Mouse (Mus musculus) embryonic facial prominence, embryonic 15.5 days (tissue): Measurements from ENCODE around the gene Tollip. TPM values are rescaled to one million over a fixed set of nuclear protein-coding genes. Genes with fewer than 3 reads are reported as not detected.
"Not testable (repeated sequence)": the region's sequence is repeated elsewhere in the genome, so short reads cannot be mapped to it uniquely, and the experiment has no call there.

ENCODE experiments used
- ATAC-seq: fragments of 200-750 bp; cut with Nextera tagmentation; 2 replicates; pipeline ENCODE4 v1.8.0; 2017; ENCODE audit warnings: low read depth, moderate TSS enrichment; ENCODE audit not compliant: insufficient number of reproducible peaks, low FRiP score, low TSS enrichment
- H3K27ac ChIP-seq: fragments of 300-500 bp; sonication (generic); replicated peaks from 2 replicates; pipeline ENCODE4 v1.5.1; 2015; ENCODE audit warnings: mild to moderate bottlenecking, inconsistent platforms
- H3K27me3 ChIP-seq: fragments of 300-500 bp; sonication (generic); 2 replicates; pipeline ENCODE4 v1.6.1; 2015; ENCODE audit warnings: inconsistent platforms
- H3K36me3 ChIP-seq: fragments of 300-500 bp; sonication (generic); 2 replicates; pipeline ENCODE4 v1.6.1; 2015; ENCODE audit warnings: mild to moderate bottlenecking, inconsistent platforms
- H3K4me1 ChIP-seq: fragments of 300-500 bp; sonication (generic); 2 replicates; pipeline ENCODE4 v1.6.1; 2015; ENCODE audit warnings: inconsistent platforms
- H3K4me2 ChIP-seq: fragments of 300-500 bp; sonication (generic); replicated peaks from 2 replicates; pipeline ENCODE4 v1.6.1; 2015; ENCODE audit warnings: mild to moderate bottlenecking, inconsistent platforms
- H3K4me3 ChIP-seq: fragments of 300-500 bp; sonication (generic); replicated peaks from 2 replicates; pipeline ENCODE4 v1.5.1; 2015; ENCODE audit warnings: mild to moderate bottlenecking, inconsistent platforms
- H3K9ac ChIP-seq: fragments of 300-500 bp; sonication (generic); 2 replicates; pipeline ENCODE4 v1.6.1; 2015; ENCODE audit warnings: inconsistent platforms
- H3K9me3 ChIP-seq: fragments of 300-500 bp; sonication (generic); replicated peaks from 2 replicates; pipeline ENCODE4 v1.6.1; 2016; ENCODE audit warnings: inconsistent platforms
- WGBS: fragments of 180-500 bp; shearing (Covaris S2); methylation state at CpG from one replicate; pipeline ENCODE4 v1.1.7; 2015; 5-methylcytosine and 5-hydroxymethylcytosine counted together
- polyA plus RNA-seq: library from polyadenylated mRNA; unstranded; fragments of >200 nt; fragmentation: Nextera tagmentation; extraction: Ambion mirVana; gene quantifications from 2 replicates; pipeline ENCODE4 v1.2.1, GENCODE M21; 2015

Tollip gene
- polyA plus RNA-seq, 1 experiment from 2014 or later = 56.0 TPM

DNA sequence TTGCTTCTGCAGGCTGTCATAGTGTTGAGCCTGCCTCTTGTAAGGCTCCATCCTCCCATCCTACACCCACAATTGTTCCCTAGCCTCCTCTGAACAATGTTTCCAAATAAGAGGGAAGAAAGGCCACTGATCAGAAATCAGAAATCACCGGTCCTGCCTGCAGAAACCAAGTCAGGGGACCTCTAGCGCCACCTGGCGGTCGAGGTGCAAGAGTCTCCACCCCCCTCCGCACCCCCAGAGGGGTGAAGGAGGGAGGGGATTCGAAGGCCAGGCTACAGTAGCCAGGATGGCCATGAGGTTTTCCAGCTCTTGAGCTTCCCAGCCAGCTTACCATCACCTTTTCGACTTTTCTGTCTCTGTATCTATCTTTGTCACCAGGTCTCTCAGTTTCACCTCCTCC lies 6.6 kb upstream of the Tollip start:
- no peaks in the 10 kb centered on the region for H3K9me3 ChIP-seq
- no peak overlapping the region for H3K4me2 ChIP-seq
- H3K27me3 ChIP-seq = no peaks in the 10 kb centered on the region
- WGBS = 8% methylated on average over 7 of the region's 7 CpGs
- no peak for ATAC-seq
- H3K4me1 ChIP-seq = no peaks in the 10 kb centered on the region
- H3K4me3 ChIP-seq = no peak overlapping the region
- H3K9ac ChIP-seq = no peak overlapping the region
- no peaks in the 10 kb centered on the region for H3K36me3 ChIP-seq
- no peak overlapping the region for H3K27ac ChIP-seq

DNA sequence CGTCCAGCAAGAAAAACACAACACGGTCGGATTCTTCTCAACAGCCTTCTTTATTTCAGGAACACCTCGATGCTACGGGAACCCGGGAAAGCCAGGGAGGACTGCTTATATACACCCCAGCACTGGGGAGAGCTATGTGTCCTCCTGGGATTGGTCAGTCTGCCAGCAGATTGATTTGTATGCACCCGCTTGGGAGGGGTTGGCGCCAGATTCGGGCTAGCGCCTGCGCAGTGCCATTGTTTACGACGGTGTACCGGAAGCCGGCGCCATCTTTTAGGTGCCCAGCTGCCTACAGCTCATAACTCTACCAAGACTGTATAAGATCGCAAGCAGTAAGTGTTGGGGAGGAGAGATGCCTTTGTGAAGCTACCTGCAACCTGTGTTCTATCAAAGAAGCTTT lies 5.8 kb upstream of the Tollip start:
- H3K4me3 ChIP-seq, H3K27ac ChIP-seq, H3K4me1 ChIP-seq, ATAC-seq, H3K4me2 ChIP-seq, H3K9me3 ChIP-seq, H3K36me3 ChIP-seq, H3K27me3 ChIP-seq, H3K9ac ChIP-seq: not testable (repeated sequence)
- 91% methylated on average over 17 of the region's 17 CpGs for WGBS

DNA sequence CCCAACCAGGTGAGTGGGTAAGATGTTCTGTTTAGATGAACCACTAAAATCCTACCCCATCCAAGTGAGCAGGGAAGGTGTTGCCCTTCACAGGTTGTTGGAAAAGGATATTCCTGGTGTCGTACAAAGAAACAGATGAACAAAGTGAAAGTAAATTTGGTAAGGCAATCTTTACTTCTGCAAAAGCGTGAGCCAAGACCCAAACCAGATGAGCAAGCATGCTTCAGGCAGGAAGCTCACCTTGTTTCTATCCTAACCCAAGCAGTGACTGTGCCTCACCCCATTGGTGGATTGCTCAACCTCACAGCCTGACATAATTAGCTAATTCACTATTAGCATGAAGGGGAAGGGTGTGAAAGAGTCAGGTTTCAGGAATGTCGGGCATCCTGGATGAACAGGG lies 7.0 kb downstream of the Tollip start:
- Histone ChIP-seq H3K4me3 (no peak overlapping the region), H3K4me2 (no peak overlapping the region), H3K27ac (no peak overlapping the region), H3K9me3 (no peaks in the 10 kb centered on the region), H3K4me1 (peaks cover 12% of the 10 kb centered on the region; the same call in 1 of the 2 replicates), H3K36me3 (no peaks in the 10 kb centered on the region), H3K9ac (no peak overlapping the region), H3K27me3 (peaks cover 6% of the 10 kb centered on the region; the same call in 1 of the 2 replicates)
- WGBS = 41% methylated on average over 3 of the region's 3 CpGs
- ATAC-seq = no peak

DNA sequence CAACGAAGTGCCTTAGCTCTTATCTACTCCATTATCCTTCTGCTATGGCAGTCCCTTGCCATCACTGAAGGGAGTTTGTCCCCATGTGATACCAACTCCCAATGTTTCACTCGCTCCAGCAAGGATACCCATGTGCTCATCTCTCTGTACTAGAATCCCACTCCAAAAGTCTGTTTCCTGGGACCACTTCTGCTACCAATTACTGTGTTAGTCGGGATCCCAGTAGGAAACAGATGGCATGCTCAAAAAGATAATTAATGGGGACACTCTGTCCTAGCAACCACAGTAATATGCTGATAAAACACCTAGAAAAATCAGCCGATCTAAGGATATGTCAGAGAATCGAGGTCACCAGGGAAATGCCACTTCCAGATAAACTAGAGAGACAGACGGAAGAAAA lies 9.7 kb downstream of the Tollip start:
- no peak overlapping the region for H3K27ac ChIP-seq
- no peak overlapping the region for H3K9ac ChIP-seq
- H3K36me3 ChIP-seq = no peaks in the 10 kb centered on the region
- H3K4me2 ChIP-seq = no peak overlapping the region
- no peak for ATAC-seq
- no peak overlapping the region for H3K4me3 ChIP-seq
- 62% methylated on average over 6 of the region's 6 CpGs for WGBS
- no peaks in the 10 kb centered on the region for H3K9me3 ChIP-seq
- H3K27me3 ChIP-seq = peaks cover 21% of the 10 kb centered on the region; the same call in 1 of the 2 replicates
- peaks cover 12% of the 10 kb centered on the region; the same call in 1 of the 2 replicates for H3K4me1 ChIP-seq

DNA sequence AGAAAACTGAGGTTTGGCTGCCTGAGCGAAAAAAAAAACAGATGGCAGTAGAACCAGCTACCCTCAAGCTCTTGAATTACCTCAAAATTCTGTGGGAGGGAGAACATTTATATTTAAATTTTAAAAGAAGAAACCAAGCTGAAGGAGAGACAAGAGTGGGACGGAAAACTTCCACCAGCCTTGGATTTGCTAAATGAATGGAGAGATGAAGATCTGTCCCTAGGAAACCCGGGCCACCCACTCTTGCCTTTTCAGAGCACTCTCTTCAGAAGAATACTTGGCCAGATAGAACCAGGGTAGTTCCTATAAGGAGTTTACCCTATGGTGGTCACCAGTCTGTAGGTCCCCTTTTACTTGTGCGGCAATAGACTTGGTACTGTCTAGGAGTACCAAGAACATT lies 15.5 kb downstream of the Tollip start:
- H3K4me2 ChIP-seq = peak overlapping the region; percentile 57
- WGBS = 71% methylated on average over 4 of the region's 4 CpGs
- peaks cover 20% of the 10 kb centered on the region; the same call in 1 of the 2 replicates for H3K27me3 ChIP-seq
- peaks cover 18% of the 10 kb centered on the region for H3K4me1 ChIP-seq
- H3K9me3 ChIP-seq = no peaks in the 10 kb centered on the region
- no peaks in the 10 kb centered on the region for H3K36me3 ChIP-seq
- no peak for ATAC-seq
- peak overlapping the region; percentile 71 for H3K27ac ChIP-seq
- peak overlapping the region; percentile 82 for H3K4me3 ChIP-seq
- H3K9ac ChIP-seq = no peak overlapping the region

DNA sequence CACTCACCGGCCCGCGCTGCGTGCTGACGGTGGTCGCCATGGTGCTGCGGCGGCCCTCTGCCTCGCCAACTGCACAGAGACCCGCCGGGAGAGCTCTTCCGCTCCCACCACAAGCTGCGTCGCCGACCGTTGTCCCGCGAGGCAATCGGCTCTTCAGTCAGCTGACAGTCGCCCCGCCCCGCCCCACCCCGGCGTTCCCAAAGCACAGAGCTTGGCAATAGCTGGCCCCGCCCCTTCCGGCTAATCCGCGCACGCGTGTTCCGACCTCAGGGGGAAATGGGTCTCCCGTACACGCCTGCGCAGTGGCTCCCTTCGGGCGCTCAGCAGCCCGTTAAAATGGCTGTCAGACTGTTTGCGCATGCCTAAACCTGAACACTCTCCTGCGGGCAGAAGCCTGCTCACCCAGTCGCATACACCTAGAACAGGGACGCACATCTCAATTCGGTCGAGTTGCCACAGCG lies 16.0 kb downstream of the Tollip start:
- H3K9ac ChIP-seq = peak overlapping the region; percentile 92
- peak overlapping the region; percentile 80 for H3K4me2 ChIP-seq
- under 1% methylated on average over 44 of the region's 44 CpGs for WGBS
- peaks cover 20% of the 10 kb centered on the region; the same call in 1 of the 2 replicates for H3K27me3 ChIP-seq
- H3K36me3 ChIP-seq = no peaks in the 10 kb centered on the region
- peak overlapping the region; percentile 71 for H3K27ac ChIP-seq
- H3K4me1 ChIP-seq = peaks cover 18% of the 10 kb centered on the region
- no peaks in the 10 kb centered on the region for H3K9me3 ChIP-seq
- ATAC-seq = peak; percentile 98
- peak overlapping the region; percentile 82 for H3K4me3 ChIP-seq

DNA sequence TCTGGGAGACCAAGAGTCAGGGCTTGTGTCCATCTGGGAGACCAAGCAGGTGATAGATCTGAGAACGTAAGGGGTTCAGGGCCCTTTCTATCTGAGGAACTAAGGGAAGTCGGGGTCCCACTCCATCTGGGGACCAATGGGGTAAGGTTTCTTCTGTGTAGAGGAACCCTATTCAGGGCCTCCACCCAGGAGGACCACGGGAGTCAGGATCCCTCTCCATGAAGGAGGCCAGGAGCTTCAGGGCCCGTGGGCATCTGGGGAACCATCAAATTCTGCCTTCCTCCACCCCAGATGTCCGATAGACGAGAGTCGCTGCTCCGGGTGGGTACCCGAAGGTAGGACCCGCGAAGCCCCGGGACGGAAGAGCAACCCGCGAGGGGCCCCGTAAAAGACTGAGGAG lies 16.5 kb downstream of the Tollip start:
- H3K9ac ChIP-seq = peak overlapping the region; percentile 92
- peaks cover 20% of the 10 kb centered on the region; the same call in 1 of the 2 replicates for H3K27me3 ChIP-seq
- H3K4me1 ChIP-seq = peaks cover 18% of the 10 kb centered on the region
- H3K4me3 ChIP-seq = peak overlapping the region; percentile 82
- no peaks in the 10 kb centered on the region for H3K9me3 ChIP-seq
- WGBS = under 1% methylated on average over 16 of the region's 16 CpGs
- no peaks in the 10 kb centered on the region for H3K36me3 ChIP-seq
- peak overlapping the region; percentile 66 for H3K27ac ChIP-seq
- peak overlapping the region; percentile 80 for H3K4me2 ChIP-seq
- ATAC-seq = peak; percentile 36; the same call in 1 of the 2 replicates

DNA sequence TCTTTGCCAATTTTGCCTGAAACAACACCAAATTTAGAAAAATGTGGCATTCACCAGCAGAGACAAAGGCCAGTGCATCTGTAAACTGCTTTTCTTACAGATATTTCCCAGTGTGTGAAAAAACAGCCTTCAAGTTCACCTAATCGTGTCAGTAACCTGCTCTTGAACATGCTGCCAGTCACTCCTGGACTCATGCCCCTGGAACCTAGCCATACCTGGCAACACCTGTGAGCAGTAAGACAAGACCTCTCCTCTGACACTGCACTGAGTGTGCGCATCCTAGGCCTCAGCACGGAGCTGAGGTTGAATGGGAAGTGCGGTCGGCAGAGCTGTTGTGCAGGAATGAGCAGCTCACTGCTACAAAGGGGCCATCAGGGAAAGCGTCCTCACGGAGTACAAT lies 26.2 kb downstream of the Tollip start:
- Histone ChIP-seq H3K9ac (no peak overlapping the region), H3K4me3 (no peak overlapping the region), H3K4me1 (no peaks in the 10 kb centered on the region), H3K9me3 (no peaks in the 10 kb centered on the region), H3K36me3 (peaks cover 68% of the 10 kb centered on the region), H3K27me3 (no peaks in the 10 kb centered on the region), H3K27ac (no peak overlapping the region), H3K4me2 (no peak overlapping the region)
- WGBS = 93% methylated on average over 7 of the region's 7 CpGs
- no peak for ATAC-seq

DNA sequence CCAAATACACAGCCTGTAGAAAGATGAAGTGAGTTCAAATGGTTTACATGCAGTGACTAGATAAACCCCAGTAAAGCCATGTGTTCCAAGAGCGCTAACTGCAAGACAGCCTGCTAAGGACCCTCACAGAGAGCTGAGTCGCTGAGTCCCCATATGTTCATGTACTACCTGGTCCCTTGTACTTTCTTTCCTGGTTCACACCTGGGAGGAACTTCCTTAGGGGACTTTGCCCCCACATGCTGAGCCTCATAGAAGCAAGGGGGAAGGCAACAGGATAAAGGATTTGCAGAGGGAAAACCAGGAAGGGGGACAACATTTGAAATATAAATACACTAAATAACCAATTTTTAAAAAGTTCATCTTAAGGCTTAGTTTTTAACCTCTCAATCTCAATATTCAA lies 39.5 kb downstream of the Tollip start:
- 93% methylated on average over 2 of the region's 2 CpGs for WGBS
- H3K9me3 ChIP-seq = no peaks in the 10 kb centered on the region
- no peak for ATAC-seq
- no peak overlapping the region for H3K9ac ChIP-seq
- H3K4me2 ChIP-seq = no peak overlapping the region
- H3K27me3 ChIP-seq = no peaks in the 10 kb centered on the region
- no peak overlapping the region for H3K4me3 ChIP-seq
- no peak overlapping the region for H3K27ac ChIP-seq
- H3K4me1 ChIP-seq = no peaks in the 10 kb centered on the region
- H3K36me3 ChIP-seq = peaks cover 64% of the 10 kb centered on the region

DNA sequence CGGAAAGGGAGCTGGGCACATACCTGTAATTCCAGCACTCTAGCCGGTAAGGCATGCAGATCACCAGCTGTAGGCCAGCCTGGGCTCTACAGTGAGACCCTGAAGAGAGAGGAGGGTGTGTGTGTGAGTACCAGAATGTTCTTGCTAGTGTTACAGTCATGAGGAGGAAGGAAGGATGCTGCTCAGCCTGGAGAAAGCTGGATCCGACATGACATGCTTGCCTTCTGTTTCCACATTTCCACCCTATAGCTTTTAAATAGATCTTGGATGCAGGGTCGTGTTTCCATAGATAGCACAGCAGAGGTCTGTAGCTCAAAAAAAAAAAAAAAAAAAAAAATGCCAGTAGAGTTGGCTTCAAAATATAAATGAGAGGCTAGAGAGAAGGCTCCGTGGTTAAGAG lies 43.4 kb downstream of the Tollip start:
- H3K4me2 ChIP-seq = no peak overlapping the region
- no peaks in the 10 kb centered on the region for H3K9me3 ChIP-seq
- H3K9ac ChIP-seq = no peak overlapping the region
- no peaks in the 10 kb centered on the region for H3K4me1 ChIP-seq
- no peak overlapping the region for H3K27ac ChIP-seq
- H3K36me3 ChIP-seq = peaks cover 34% of the 10 kb centered on the region
- H3K27me3 ChIP-seq = no peaks in the 10 kb centered on the region
- H3K4me3 ChIP-seq = no peak overlapping the region
- WGBS = 83% methylated on average over 5 of the region's 5 CpGs
- ATAC-seq = no peak

DNA sequence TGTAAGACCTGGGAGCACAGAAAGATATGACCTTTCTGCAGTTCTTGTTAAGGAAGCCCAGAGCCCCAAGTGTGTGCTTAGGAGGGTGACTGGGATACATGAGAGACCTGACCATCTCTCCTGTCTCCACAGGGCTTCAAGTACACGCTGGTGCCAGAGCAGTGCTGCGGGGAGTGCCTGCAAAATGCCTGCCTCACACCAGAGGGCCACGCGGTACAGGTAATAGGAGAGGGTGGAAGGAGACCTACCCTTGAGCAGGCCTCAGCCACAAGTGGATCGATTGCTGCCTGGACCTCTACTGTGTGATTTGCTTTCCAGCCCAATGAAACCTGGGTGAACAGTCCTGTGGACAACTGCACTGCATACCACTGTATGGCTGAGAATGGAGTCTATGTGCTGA lies 47.8 kb downstream of the Tollip start:
- ATAC-seq = no peak
- WGBS = 68% methylated on average over 5 of the region's 5 CpGs
- Histone ChIP-seq H3K9me3 (no peaks in the 10 kb centered on the region), H3K9ac (no peak overlapping the region), H3K27me3 (no peaks in the 10 kb centered on the region), H3K36me3 (0 out of 2 replicates have a peak, but pooled peaks cover 19% of the 10 kb centered on the region), H3K4me3 (no peak overlapping the region), H3K4me2 (no peak overlapping the region), H3K27ac (no peak overlapping the region), H3K4me1 (no peaks in the 10 kb centered on the region)

DNA sequence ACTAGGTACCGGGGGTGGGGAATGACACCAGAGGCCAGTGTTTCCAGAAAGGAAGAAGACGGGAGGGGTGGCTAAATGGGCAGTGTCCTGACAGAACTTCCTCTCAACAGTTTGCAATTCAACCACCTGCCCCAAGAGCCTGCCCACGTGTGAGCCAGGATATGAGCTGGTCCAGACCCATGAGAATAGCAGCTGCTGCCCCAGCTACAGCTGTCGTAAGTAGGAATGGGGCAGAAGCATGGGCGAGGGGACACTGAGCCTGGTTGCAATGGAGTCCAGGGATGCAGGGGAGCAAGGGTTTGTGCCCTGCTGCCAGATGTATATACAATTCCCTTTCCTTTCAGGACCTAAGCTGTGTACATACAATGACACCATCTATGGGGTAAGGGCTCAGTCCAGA lies 48.7 kb downstream of the Tollip start:
- WGBS = 62% methylated on average over 5 of the region's 5 CpGs
- Histone ChIP-seq H3K36me3 (0 out of 2 replicates have a peak, but pooled peaks cover 13% of the 10 kb centered on the region), H3K4me1 (no peaks in the 10 kb centered on the region), H3K9me3 (no peaks in the 10 kb centered on the region), H3K4me3 (no peak overlapping the region), H3K4me2 (no peak overlapping the region), H3K9ac (no peak overlapping the region), H3K27me3 (no peaks in the 10 kb centered on the region), H3K27ac (no peak overlapping the region)
- ATAC-seq = no peak
